Mouse (Mus musculus) thymus, adult 2 months (tissue): ENCODE measurements at regions not wholly inside any gene's neighbourhood (a gene's known extent, or its start where the extent isn't known, plus 50 kb on each side); places are given as distances from the start of the nearest gene placed in this dataset.

Source experiments
- DNase-seq: peaks from one replicate; pipeline ENCODE4 v3.0.0; 2021
- H3K27ac ChIP-seq: fragments of 200-500 bp; 2 replicates; pipeline ENCODE4 v1.5.1; 2012; ENCODE audit warnings: low read length, control low read depth; ENCODE audit not compliant: control insufficient read depth, insufficient read depth
- H3K27me3 ChIP-seq: fragments of 200-500 bp; 2 replicates; pipeline ENCODE4 v1.6.1; 2012; ENCODE audit warnings: mild to moderate bottlenecking, low read length, moderate library complexity, mixed read lengths; ENCODE audit not compliant: control insufficient read depth, insufficient read depth
- H3K36me3 ChIP-seq: fragments of 200-500 bp; 2 replicates; pipeline ENCODE4 v1.6.1; 2012; ENCODE audit warnings: mild to moderate bottlenecking, low read length, moderate library complexity; ENCODE audit not compliant: control insufficient read depth, insufficient read depth
- H3K4me1 ChIP-seq: fragments of 200-500 bp; replicated peaks from 2 replicates; pipeline ENCODE4 v1.6.1; 2012; ENCODE audit warnings: low read length; ENCODE audit not compliant: control insufficient read depth, insufficient read depth
- H3K4me3 ChIP-seq: fragments of 200-500 bp; 2 replicates; pipeline ENCODE4 v1.5.1; 2012; ENCODE audit warnings: mild to moderate bottlenecking, low read length, control low read depth, moderate library complexity; ENCODE audit not compliant: control insufficient read depth, insufficient read depth
- CTCF ChIP-seq: fragments of 200-500 bp; IDR thresholded peaks from 2 replicates; pipeline ENCODE4 v1.5.1; 2012; ENCODE audit warnings: mild to moderate bottlenecking, control low read depth, low read length, moderate library complexity, borderline replicate concordance; ENCODE audit not compliant: control insufficient read depth, poor library complexity, insufficient read depth; ENCODE audit errors: extremely low read depth
- POLR2A ChIP-seq: fragments of 200-500 bp; IDR thresholded peaks from 2 replicates; pipeline ENCODE4 v1.6.1; 2012; ENCODE audit warnings: mild to moderate bottlenecking, low read length, control low read depth, moderate library complexity; ENCODE audit not compliant: control insufficient read depth, poor library complexity, insufficient read depth; ENCODE audit errors: extremely low read depth
- WGBS: fragments of 180-500 bp; shearing (Covaris S2); methylation state at CpG from one replicate; pipeline ENCODE4 v1.1.7; 2018; 5-methylcytosine and 5-hydroxymethylcytosine counted together

DNA sequence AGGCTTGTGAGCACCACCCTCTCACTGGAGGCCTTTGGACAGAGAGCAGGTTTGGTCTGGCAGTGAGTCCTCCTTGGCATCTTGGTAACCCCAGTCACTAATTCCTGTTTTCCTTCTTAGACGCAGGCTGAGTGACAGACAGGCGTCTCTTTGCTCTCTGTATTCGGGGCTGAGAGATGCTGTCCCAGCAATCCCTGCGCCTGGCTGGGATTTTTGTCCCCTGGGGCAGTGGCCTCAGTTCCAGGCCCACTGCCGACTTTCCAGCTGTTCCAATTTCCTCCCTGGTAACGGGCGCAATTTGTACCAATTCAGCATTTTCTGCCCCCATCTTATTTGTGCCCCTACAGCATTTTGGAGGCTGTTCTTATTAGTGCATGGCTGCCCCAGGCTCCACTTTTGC, 118.5 kb upstream of the Irx6 start:
- WGBS = 87% methylated on average over 7 of the region's 7 CpGs
- DNase-seq = no peak
- no peak for TF ChIP-seq CTCF
- Histone ChIP-seq H3K27ac (no peak overlapping the region), H3K4me1 (no peaks in the 10 kb centered on the region), H3K27me3 (no peaks in the 10 kb centered on the region), H3K36me3 (no peaks in the 10 kb centered on the region), H3K4me3 (no peak overlapping the region)

DNA sequence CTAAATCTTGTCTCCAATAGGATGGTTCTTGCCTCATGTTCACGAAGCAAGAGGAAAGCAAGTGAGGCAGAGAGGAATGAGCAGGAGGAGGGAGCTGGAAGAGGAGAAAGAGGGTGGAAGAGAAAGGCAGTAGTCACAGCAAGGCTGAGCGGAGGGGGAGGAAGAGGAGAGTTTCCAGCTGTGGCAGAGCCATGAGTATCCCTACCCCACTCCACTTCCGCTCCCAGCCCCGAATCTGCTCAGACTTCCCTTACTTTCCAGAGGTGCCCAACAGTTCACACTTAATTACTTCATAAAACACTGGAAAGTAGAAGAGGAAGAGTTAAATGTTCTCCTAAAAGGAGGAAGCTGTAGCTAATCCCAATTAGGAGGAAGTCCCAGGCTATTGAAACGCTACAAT, 111.6 kb upstream of the Irx6 start:
- Histone ChIP-seq H3K27ac (no peak overlapping the region), H3K4me1 (no peaks in the 10 kb centered on the region), H3K27me3 (no peaks in the 10 kb centered on the region), H3K4me3 (no peak overlapping the region), H3K36me3 (no peaks in the 10 kb centered on the region)
- TF ChIP-seq POLR2A = no peak
- TF ChIP-seq CTCF = no peak
- no peak for DNase-seq
- 58% methylated on average over 5 of the region's 5 CpGs for WGBS

- no peaks in the 10 kb centered on the region for H3K36me3 ChIP-seq
- H3K4me3 ChIP-seq = no peak overlapping the region
- no peak for DNase-seq
- TF ChIP-seq CTCF (no peak), POLR2A (no peak)
- H3K27me3 ChIP-seq = no peaks in the 10 kb centered on the region
- H3K27ac ChIP-seq = no peak overlapping the region
- 87% methylated on average over 5 of the region's 5 CpGs for WGBS
- H3K4me1 ChIP-seq = no peaks in the 10 kb centered on the region
Measured at GRCm38 (mm10) chr8:92562962-92563361, 111.1 kb upstream of the Irx6 start.

GRCm38 (mm10) chr8:92569650-92570049, 104.4 kb upstream of the Irx6 start:
- TF ChIP-seq CTCF (no peak), POLR2A (no peak)
- no peaks in the 10 kb centered on the region for H3K27me3 ChIP-seq
- WGBS = 92% methylated on average over 10 of the region's 10 CpGs
- H3K4me3 ChIP-seq = no peak overlapping the region
- no peak overlapping the region for H3K27ac ChIP-seq
- H3K4me1 ChIP-seq = no peaks in the 10 kb centered on the region
- no peaks in the 10 kb centered on the region for H3K36me3 ChIP-seq
- no peak for DNase-seq

GRCm38 (mm10) chr8:92579446-92579845, 94.6 kb upstream of the Irx6 start:
- TF ChIP-seq CTCF = no peak
- TF ChIP-seq POLR2A = no peak
- WGBS = 70% methylated on average over 2 of the region's 2 CpGs
- DNase-seq = no peak
- no peaks in the 10 kb centered on the region for H3K27me3 ChIP-seq
- no peaks in the 10 kb centered on the region for H3K36me3 ChIP-seq
- H3K4me3 ChIP-seq = no peak overlapping the region
- no peaks in the 10 kb centered on the region for H3K4me1 ChIP-seq
- no peak overlapping the region for H3K27ac ChIP-seq

DNA sequence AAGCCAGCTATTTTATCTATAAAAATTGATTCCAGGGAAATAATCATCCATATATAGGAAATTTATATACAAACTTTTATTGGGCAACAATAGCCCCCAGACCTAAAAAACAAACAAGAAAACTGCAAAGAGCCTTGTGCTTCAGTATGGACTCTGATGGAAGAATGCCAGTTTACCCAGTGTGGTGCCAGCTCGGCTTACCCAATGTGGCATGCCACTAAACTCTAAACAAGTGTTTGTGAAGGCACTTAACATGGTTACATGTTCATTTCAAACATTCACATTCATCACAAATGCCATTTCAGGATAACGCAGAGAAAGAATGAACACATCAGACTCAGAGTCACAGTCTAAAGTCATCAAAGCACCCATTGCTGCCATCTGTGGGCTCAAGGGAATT, 93.0 kb upstream of the Irx6 start:
- no peak for DNase-seq
- Histone ChIP-seq H3K27ac (no peak overlapping the region), H3K27me3 (no peaks in the 10 kb centered on the region), H3K4me3 (no peak overlapping the region), H3K4me1 (no peaks in the 10 kb centered on the region), H3K36me3 (no peaks in the 10 kb centered on the region)
- 87% methylated on average over 2 of the region's 2 CpGs for WGBS
- TF ChIP-seq CTCF (no peak), POLR2A (no peak)

GRCm38 (mm10) chr8:92600766-92601165, 73.3 kb upstream of the Irx6 start:
- H3K4me1 ChIP-seq = no peaks in the 10 kb centered on the region
- H3K27me3 ChIP-seq = no peaks in the 10 kb centered on the region
- DNase-seq = no peak
- no peak overlapping the region for H3K4me3 ChIP-seq
- H3K36me3 ChIP-seq = no peaks in the 10 kb centered on the region
- H3K27ac ChIP-seq = no peak overlapping the region
- WGBS = 92% methylated on average over 3 of the region's 3 CpGs
- TF ChIP-seq POLR2A (no peak), CTCF (no peak)
